Mouse (Mus musculus) liver, adult 2 months (tissue): ENCODE measurements around the gene Eml2. TPM values are rescaled to one million over a fixed set of nuclear protein-coding genes. Genes with fewer than 3 reads are reported as not detected.

ENCODE experiments used
- DNase-seq: peaks from one replicate; pipeline ENCODE4 v3.0.0-alpha.2; 2011; ENCODE audit warnings: low read depth, low spot score; ENCODE audit errors: extremely low read depth
- H3K27ac ChIP-seq: fragments of 200-500 bp; replicated peaks from 2 replicates; pipeline ENCODE4 v1.5.1; 2012; ENCODE audit warnings: low read depth, mild to moderate bottlenecking, control low read depth, inconsistent platforms, low read length; ENCODE audit not compliant: insufficient read depth
- H3K27me3 ChIP-seq: fragments of 200-500 bp; 2 replicates; pipeline ENCODE4 v1.6.1; 2012; ENCODE audit warnings: mild to moderate bottlenecking, moderate library complexity, low read length, inconsistent platforms; ENCODE audit not compliant: control insufficient read depth, insufficient read depth
- H3K36me3 ChIP-seq: fragments of 200-500 bp; 2 replicates; pipeline ENCODE4 v1.6.1; 2012; ENCODE audit warnings: low read length, inconsistent platforms; ENCODE audit not compliant: control insufficient read depth, insufficient read depth
- H3K4me1 ChIP-seq: fragments of 200-500 bp; 2 replicates; pipeline ENCODE4 v1.6.1; 2011; ENCODE audit warnings: low read length; ENCODE audit not compliant: control insufficient read depth, insufficient read depth
- H3K4me3 ChIP-seq: fragments of 200-500 bp; 2 replicates; pipeline ENCODE4 v1.5.1; 2011; ENCODE audit warnings: low read depth, mild to moderate bottlenecking, control low read depth, low read length, moderate library complexity; ENCODE audit not compliant: insufficient read depth
- H3K79me2 ChIP-seq: fragments of 200-500 bp; 2 replicates; pipeline ENCODE4 v1.6.1; 2012; ENCODE audit warnings: inconsistent platforms, mild to moderate bottlenecking, low read length, moderate library complexity; ENCODE audit not compliant: control insufficient read depth, insufficient read depth
- H3K9ac ChIP-seq: fragments of 200-500 bp; 2 replicates; pipeline ENCODE4 v1.6.1; 2012; ENCODE audit warnings: low read depth, mild to moderate bottlenecking, control low read depth, inconsistent platforms, low read length
- CTCF ChIP-seq: fragments of 200-500 bp; IDR thresholded peaks from 2 replicates; pipeline ENCODE4 v1.5.1; 2011; ENCODE audit warnings: low read depth, low read length, control low read depth
- POLR2A ChIP-seq: fragments of 200-500 bp; IDR thresholded peaks from 2 replicates; pipeline ENCODE4 v1.6.1; 2011; ENCODE audit warnings: low read length, control low read depth; ENCODE audit not compliant: insufficient read depth; ENCODE audit errors: extremely low read depth
- WGBS: fragments of 180-500 bp; shearing (Covaris S2); methylation state at CpG from one replicate; pipeline ENCODE4 v1.1.7; 2018; 5-methylcytosine and 5-hydroxymethylcytosine counted together
- polyA plus RNA-seq: library from polyadenylated mRNA; depleted of rRNA; stranded (reverse); fragments of >200 nt; gene quantifications from 2 replicates; pipeline ENCODE4 v1.2.3, GENCODE M21; 2012
- total RNA-seq: library from RNA; depleted of rRNA; stranded (reverse); fragments of >200 nt; gene quantifications from 2 replicates; pipeline ENCODE4 v1.2.3, GENCODE M21; 2014

Gene Eml2
- total and polyA plus RNA-seq, 2 experiments, result 9.8 to 12.2 TPM

- Histone ChIP-seq H3K4me3 (no peak overlapping the region), H3K4me1 (no peaks in the 10 kb centered on the region), H3K9ac (no peak overlapping the region), H3K79me2 (no peaks in the 10 kb centered on the region), H3K27me3 (peaks cover 7% of the 10 kb centered on the region), H3K27ac (no peak overlapping the region), H3K36me3 (no peaks in the 10 kb centered on the region)
- DNase-seq, result no peak
- TF ChIP-seq POLR2A (no peak), CTCF (no peak)
- WGBS, result 59% methylated on average over 8 of the region's 8 CpGs
These were observed 4.4 kb upstream of the Eml2 start for GRCm38 (mm10) chr7:19171831-19172230.

- Histone ChIP-seq H3K4me1 (no peaks in the 10 kb centered on the region), H3K9ac (0 out of 2 replicates have a peak overlapping the region, but pooled peaks have one; percentile 29), H3K27ac (no peak overlapping the region), H3K36me3 (no peaks in the 10 kb centered on the region), H3K4me3 (no peak overlapping the region), H3K27me3 (peaks cover 8% of the 10 kb centered on the region), H3K79me2 (no peaks in the 10 kb centered on the region)
- TF ChIP-seq CTCF (peak; percentile 73), POLR2A (no peak)
- no peak for DNase-seq
- WGBS, result 7% methylated on average over 17 of the region's 17 CpGs
These were observed 3.3 kb upstream of the Eml2 start for GRCm38 (mm10) chr7:19172874-19173273.

GRCm38 (mm10) chr7:19176516-19176947 is 311 bp downstream of the Eml2 start:
- Histone ChIP-seq H3K27me3 (peaks cover 16% of the 10 kb centered on the region), H3K27ac (no peak overlapping the region), H3K79me2 (no peaks in the 10 kb centered on the region), H3K4me3 (no peak overlapping the region), H3K36me3 (no peaks in the 10 kb centered on the region), H3K9ac (no peak overlapping the region), H3K4me1 (no peaks in the 10 kb centered on the region)
- no peak for TF ChIP-seq POLR2A
- no peak for TF ChIP-seq CTCF
- no peak for DNase-seq
- 12% methylated on average over 21 of the region's 21 CpGs for WGBS

GRCm38 (mm10) chr7:19177216-19177615 is 995 bp downstream of the Eml2 start:
- peaks cover 16% of the 10 kb centered on the region for H3K27me3 ChIP-seq
- WGBS, result 83% methylated on average over 7 of the region's 7 CpGs
- no peak for DNase-seq

GRCm38 (mm10) chr7:19178035-19178434 is 1.8 kb downstream of the Eml2 start:
- WGBS, result 25% methylated on average over 18 of the region's 18 CpGs

More at GRCm38 (mm10) chr7:19177216-19177615, 995 bp downstream of the Eml2 start:
- Histone ChIP-seq H3K79me2 (no peaks in the 10 kb centered on the region), H3K9ac (no peak overlapping the region), H3K36me3 (no peaks in the 10 kb centered on the region), H3K4me1 (0 out of 2 replicates have a peak, but pooled peaks cover 2% of the 10 kb centered on the region), H3K27ac (no peak overlapping the region), H3K4me3 (no peak overlapping the region)
- TF ChIP-seq CTCF, result no peak

GRCm38 (mm10) chr7:19178443-19179092 is 2.3 kb downstream of the Eml2 start:
- Histone ChIP-seq H3K27ac (no peak overlapping the region), H3K79me2 (no peaks in the 10 kb centered on the region), H3K9ac (no peak overlapping the region), H3K27me3 (peaks cover 16% of the 10 kb centered on the region), H3K4me3 (no peak overlapping the region), H3K4me1 (0 out of 2 replicates have a peak, but pooled peaks cover 2% of the 10 kb centered on the region), H3K36me3 (no peaks in the 10 kb centered on the region)
- peak; percentile 19 for DNase-seq
- WGBS, result 8% methylated on average over 27 of the region's 27 CpGs
- peak; percentile 89 for TF ChIP-seq CTCF
- no peak for TF ChIP-seq POLR2A

More at GRCm38 (mm10) chr7:19178035-19178434, 1.8 kb downstream of the Eml2 start:
- DNase-seq, result no peak
- no peak overlapping the region for H3K27ac ChIP-seq
- H3K4me3 ChIP-seq, result no peak overlapping the region
- H3K36me3 ChIP-seq, result no peaks in the 10 kb centered on the region
- 0 out of 2 replicates have a peak, but pooled peaks cover 2% of the 10 kb centered on the region for H3K4me1 ChIP-seq
- H3K79me2 ChIP-seq, result no peaks in the 10 kb centered on the region
- H3K9ac ChIP-seq, result no peak overlapping the region
- no peak for TF ChIP-seq POLR2A
- TF ChIP-seq CTCF, result no peak
- peaks cover 16% of the 10 kb centered on the region for H3K27me3 ChIP-seq
